Mouse (Mus musculus) cerebellum, adult 2 months (tissue): Measurements from ENCODE around the gene Tigd3.

Experiments
- CTCF ChIP-seq: fragments of 200-500 bp; IDR thresholded peaks from 2 replicates; pipeline ENCODE4 v1.5.1; 2011; ENCODE audit warnings: low read depth, mild to moderate bottlenecking, control low read depth, low read length, moderate library complexity, borderline replicate concordance; ENCODE audit not compliant: insufficient read depth
- POLR2A ChIP-seq: fragments of 200-500 bp; IDR thresholded peaks from 2 replicates; pipeline ENCODE4 v1.6.1; 2011; ENCODE audit warnings: low read length, control low read depth, borderline replicate concordance; ENCODE audit not compliant: insufficient read depth

DNA sequence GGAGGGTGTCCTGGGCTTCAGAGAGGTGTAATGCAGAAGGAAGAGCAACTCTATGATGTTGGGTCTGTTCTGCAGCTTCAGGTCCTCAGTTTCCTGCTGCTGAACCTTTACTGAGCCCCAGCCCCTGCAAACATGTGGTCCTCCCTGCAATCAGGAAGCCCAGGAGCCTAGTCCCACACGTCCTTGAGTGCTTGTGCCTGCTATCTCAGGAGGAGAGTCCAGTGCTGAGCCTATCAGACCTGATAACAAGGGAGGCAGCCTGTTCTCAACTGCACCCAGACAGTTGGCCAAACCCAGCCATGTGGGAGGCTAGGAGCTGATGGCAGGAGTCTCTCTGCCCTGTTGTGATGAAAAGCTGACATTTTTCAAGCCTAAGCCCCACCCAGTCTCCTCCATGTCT lies 10.0 kb downstream of the Tigd3 start:
- TF ChIP-seq CTCF (no peak), POLR2A (no peak)
